Mouse (Mus musculus): ENCODE measurements at regions not wholly inside any gene's neighbourhood (a gene's known extent, or its start where the extent isn't known, plus 50 kb on each side); places are given as distances from the start of the nearest gene placed in this dataset.
"Not testable (repeated sequence)": the region's sequence is repeated elsewhere in the genome, so short reads cannot be mapped to it uniquely, and the experiment has no call there.

DNA sequence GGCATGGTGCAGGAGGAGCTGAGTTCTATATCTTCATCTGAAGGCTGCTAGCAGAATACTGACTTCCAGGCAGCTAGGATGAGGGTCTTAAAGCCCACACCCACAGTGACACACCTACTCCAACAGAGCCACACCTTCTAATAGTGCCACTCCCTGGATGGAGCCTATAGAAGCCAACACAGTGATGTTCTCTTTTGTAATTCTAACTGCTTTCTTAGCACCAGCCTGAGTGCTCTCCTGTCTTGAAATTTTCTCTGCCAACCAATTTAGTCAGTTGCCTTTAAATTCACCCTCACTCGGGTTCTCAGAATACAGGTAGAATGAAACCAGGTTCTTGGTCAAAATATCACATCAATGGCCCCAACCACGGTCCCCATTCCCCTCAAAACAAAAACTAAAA lies 50.9 kb upstream of the Inpp5a start:
- not testable (repeated sequence) for TF ChIP-seq MYOG (IDR thresholded peaks at IDR 0.05; ENCODE audit: control insufficient read depth in 1 of 3, insufficient read depth in 1 of 3, insufficient read length in 2 of 3, low read depth in 2 of 3); POLR2A (IDR thresholded peaks at IDR 0.05; ENCODE audit: insufficient read length, low read depth); TCF12 (IDR thresholded peaks at IDR 0.05; ENCODE audit: insufficient read depth, poor library complexity, severe bottlenecking); MYOD1 (IDR thresholded peaks at IDR 0.05; ENCODE audit: control insufficient read depth in 1 of 3, insufficient read length in 2 of 3, low read depth in 2 of 3); USF1 (IDR thresholded peaks at IDR 0.05; ENCODE audit: low read depth); SRF (IDR thresholded peaks at IDR 0.05; ENCODE audit: control insufficient read depth, insufficient read length, low read depth); CEBPB (IDR thresholded peaks at IDR 0.05; ENCODE audit: insufficient read depth, poor library complexity, severe bottlenecking)
